Mouse (Mus musculus) right cerebral cortex, adult 2 months (tissue): ENCODE measurements at regions not wholly inside any gene's neighbourhood (a gene's known extent, or its start where the extent isn't known, plus 50 kb on each side); places are given as distances from the start of the nearest gene placed in this dataset.

Experiments
- DNase-seq, 2 experiments: peaks; one replicate each; pipeline ENCODE4 v3.0.0; 2021 to 2022; ENCODE audit warnings: low spot score in 2 of 2

- no peak for DNase-seq
These were observed 858.5 kb downstream of the Zfp704 start for GRCm38 (mm10) chr3:8751356-8751755.

GRCm38 (mm10) chr3:8750858-8751257, 859.0 kb downstream of the Zfp704 start:
- no peak for DNase-seq

DNA sequence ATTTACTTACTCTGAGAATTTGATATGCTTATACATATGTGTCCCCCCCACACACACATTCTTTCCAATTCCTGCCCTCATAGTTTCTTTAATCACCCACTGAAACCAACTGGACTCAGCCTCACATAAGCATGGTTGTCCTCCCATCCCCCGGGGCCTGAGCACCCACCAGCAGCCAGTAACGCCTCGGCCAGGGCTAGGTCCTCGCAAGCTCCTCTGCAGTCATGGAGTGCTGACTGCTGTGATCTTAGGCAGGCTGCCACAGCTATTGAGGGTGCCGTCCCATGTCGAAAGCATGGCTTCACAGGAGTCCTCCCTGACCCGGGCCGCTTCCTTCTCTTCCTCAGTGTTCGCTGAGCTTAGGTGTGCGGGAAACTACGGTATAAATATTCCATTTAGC, 859.7 kb downstream of the Zfp704 start:
- DNase-seq, result no peak

GRCm38 (mm10) chr3:8747201-8747600, 862.7 kb downstream of the Zfp704 start:
- DNase-seq, result no peak

GRCm38 (mm10) chr3:8746677-8747076, 863.2 kb downstream of the Zfp704 start:
- no peak for DNase-seq

GRCm38 (mm10) chr3:8746037-8746436, 863.8 kb downstream of the Zfp704 start:
- DNase-seq, result no peak

DNA sequence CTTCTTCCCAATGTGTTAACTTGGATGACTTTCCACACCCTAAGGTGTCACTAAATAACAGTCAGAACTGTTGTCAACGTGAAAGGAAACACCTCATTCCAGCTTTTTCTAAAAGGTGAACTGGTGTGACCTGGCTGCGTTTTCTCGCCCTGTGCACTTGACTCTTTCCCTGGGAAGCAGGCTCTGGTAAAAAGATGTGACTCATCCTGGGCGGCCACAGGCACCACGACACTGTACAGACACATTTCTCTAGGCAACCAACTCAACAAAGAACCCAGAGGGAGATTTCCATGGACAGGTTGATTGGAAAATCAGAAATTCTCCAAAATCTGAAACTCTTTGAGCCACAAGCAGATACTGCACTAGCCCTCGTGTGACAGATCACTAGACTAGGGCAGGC, 865.0 kb downstream of the Zfp704 start:
- no peak for DNase-seq

DNA sequence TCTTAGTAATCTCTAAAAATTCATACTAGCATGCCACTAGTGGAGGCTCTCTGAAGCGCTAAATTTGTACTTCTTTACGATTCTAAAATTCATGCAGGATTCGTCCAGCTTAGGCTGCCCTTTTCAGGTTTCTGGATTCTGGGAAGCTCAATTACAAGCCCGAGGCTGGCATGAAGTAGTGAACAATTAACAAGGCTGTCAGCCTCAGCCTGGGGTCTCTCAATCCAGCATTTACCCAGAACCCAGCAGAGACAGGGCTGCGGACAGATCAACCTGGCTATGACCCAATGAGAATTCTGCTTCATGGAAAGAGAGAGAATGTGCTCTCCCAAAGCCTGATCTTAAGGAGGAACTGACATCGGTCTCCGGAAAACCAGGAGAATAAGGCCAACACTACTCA, 866.2 kb downstream of the Zfp704 start:
- no peak for DNase-seq

GRCm38 (mm10) chr3:8741266-8742023, 868.4 kb downstream of the Zfp704 start:
- no peak for DNase-seq

- no peak for DNase-seq
These were observed 869.2 kb downstream of the Zfp704 start for GRCm38 (mm10) chr3:8740710-8741109.

DNA sequence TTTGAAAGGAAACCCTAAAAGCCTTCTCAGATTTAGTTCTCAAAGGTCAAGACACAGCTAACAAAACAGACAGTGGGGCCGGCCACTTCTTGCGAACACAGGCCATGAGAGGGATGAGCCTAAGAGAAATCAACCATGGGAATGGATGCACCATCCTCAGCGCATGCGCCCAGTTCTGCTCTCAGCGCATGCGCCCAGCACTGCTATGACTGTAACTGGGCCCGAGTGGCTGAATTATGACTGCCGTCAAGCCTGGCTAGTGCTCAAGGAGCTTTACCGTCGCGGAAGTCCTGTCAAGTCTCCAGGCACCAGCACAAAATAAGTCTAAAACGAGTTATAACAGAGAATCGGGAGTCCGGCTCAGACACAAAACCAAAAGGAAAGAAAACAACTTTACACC, 870.6 kb downstream of the Zfp704 start:
- no peak for DNase-seq

GRCm38 (mm10) chr3:8736239-8736953, 873.5 kb downstream of the Zfp704 start:
- DNase-seq, result no peak

- peak in 1 of 2 experiments; percentile 20 for DNase-seq
These were observed 875.8 kb downstream of the Zfp704 start for GRCm38 (mm10) chr3:8734096-8734495.

GRCm38 (mm10) chr3:8731398-8731797, 878.5 kb downstream of the Zfp704 start:
- no peak for DNase-seq

- DNase-seq, result no peak
These were observed 888.0 kb downstream of the Zfp704 start for GRCm38 (mm10) chr3:8721628-8722594.

- DNase-seq, result no peak
These were observed 889.2 kb downstream of the Zfp704 start for GRCm38 (mm10) chr3:8720586-8721100.

DNA sequence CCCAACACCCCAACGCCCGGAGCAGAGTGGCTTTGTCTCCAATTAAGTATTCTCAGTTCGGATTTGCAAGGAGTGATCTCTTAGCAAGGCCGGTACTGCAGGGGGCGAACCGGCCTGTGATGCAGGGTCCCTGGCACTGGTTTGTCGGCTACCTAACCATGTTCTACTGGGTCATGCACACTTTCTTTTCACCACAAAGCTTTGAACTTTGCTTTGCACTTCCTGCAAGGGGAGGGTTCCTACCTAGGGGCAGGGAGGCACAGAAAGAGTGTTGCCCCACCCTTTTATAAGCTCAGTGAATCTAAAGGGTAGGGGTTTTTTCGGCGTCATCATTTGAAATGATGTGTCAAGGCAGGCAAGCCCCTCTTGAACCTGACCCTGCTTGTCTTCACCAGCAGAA, 891.7 kb downstream of the Zfp704 start:
- DNase-seq, result no peak

DNA sequence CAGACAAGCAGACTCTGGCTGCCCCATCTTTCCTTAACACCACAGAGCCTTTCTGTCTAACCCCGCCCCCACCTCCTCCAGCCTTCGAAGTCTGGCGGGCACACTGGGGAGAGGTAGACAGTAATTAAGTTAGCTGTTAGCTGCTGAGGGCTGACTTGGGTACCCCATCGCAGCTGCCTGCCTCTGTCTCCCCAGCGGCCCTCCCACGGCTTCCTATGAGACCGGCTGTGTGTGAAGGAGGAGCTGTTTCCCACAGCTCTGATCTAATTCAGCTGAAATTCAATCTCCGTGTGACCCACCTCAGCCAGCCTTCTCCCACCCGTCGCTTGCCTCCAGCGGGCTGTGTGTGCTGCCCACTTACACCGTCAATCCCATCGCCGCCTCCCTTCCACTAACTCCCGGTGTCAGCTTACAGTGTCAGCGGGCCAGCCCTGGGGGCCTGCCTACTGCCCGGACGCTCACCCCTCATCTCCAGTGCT, 892.5 kb downstream of the Zfp704 start:
- DNase-seq, result peak; percentile 56 to 57
